Mouse (Mus musculus) cerebellum, postnatal 10 days (tissue): ENCODE results near the gene Tceanc.

ENCODE experiments used
- DNase-seq, 2 experiments: peaks; one replicate each; pipeline ENCODE4 v3.0.0; 2021; ENCODE audit warnings: mixed read lengths in 2 of 2

The Tceanc gene

GRCm38 (mm10) chrX:166479365-166479983, 38.9 kb downstream of the Tceanc start, which contains the start of gene Rab9:
Rab9 (minus strand) TSS chrX:166479867.
- DNase-seq, result peak; percentile 96 to 98

- peak; percentile 8 for DNase-seq
These were observed 39.6 kb downstream of the Tceanc start for GRCm38 (mm10) chrX:166478631-166479364.

- DNase-seq, result no peak
These were observed 41.0 kb downstream of the Tceanc start for GRCm38 (mm10) chrX:166477393-166477792.

GRCm38 (mm10) chrX:166472612-166473011, 45.8 kb downstream of the Tceanc start:
- no peak for DNase-seq

- no peak for DNase-seq
These were observed 50.0 kb downstream of the Tceanc start for GRCm38 (mm10) chrX:166468321-166468720.

GRCm38 (mm10) chrX:166455525-166455924, 62.8 kb downstream of the Tceanc start:
- DNase-seq, result no peak

GRCm38 (mm10) chrX:166454331-166454730, 64.0 kb downstream of the Tceanc start:
- no peak for DNase-seq

- DNase-seq, result no peak
These were observed 64.8 kb downstream of the Tceanc start for GRCm38 (mm10) chrX:166453532-166453931.
